Mouse (Mus musculus): ENCODE results near the gene 4930579F01Rik. TPM values are rescaled to one million over a fixed set of nuclear protein-coding genes. Genes with fewer than 3 reads are reported as not detected.
"Not testable (repeated sequence)": the region's sequence is repeated elsewhere in the genome, so short reads cannot be mapped to it uniquely, and the experiment has no call there.

4930579F01Rik gene
- polyA plus RNA-seq, 1 experiment from 2014 or later: 0.12 TPM

DNA sequence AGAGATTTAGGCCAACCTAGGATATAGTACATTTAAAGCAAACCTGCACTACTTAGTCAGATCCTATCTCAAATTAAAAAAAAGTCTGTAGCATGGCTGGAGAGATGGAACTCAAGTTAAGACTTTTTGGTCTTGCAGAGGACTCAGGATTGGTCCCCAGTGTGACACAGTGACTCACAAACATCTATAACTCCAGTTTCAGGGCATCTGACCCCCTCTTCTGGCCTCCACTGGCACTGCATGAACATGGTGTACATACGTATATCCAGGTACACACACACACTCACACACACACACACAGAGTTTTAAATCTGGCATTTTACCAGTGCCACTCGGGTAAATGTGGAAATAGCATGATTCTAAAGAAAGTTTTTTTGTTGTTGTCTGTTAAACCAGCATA lies 44.8 kb downstream of the 4930579F01Rik start:
- Histone ChIP-seq H3K27ac (ENCODE audit: low read depth, low read length) (no peak overlapping the region), H3K4me3 (ENCODE audit: low read length) (no peak overlapping the region), H3K36me3 (ENCODE audit: control insufficient read depth, insufficient read depth, low read length) (peaks cover 20% of the 10 kb centered on the region), H3K4me2 (replicated peaks; ENCODE audit: low read depth, low read length) (no peak overlapping the region), H3K9ac (ENCODE audit: low read depth, low read length) (no peak overlapping the region), H3K9me3 (ENCODE audit: control insufficient read depth, low read length) (no peaks in the 10 kb centered on the region), H3K4me1 (ENCODE audit: control insufficient read depth, insufficient read depth, low read length) (no peaks in the 10 kb centered on the region), H3K27me3 (ENCODE audit: control insufficient read depth, insufficient read depth, low read length) (no peaks in the 10 kb centered on the region)
- WGBS: 94% methylated on average over 2 of the region's 2 CpGs
- ATAC-seq (ENCODE audit: low FRiP score, low TSS enrichment): no peak

DNA sequence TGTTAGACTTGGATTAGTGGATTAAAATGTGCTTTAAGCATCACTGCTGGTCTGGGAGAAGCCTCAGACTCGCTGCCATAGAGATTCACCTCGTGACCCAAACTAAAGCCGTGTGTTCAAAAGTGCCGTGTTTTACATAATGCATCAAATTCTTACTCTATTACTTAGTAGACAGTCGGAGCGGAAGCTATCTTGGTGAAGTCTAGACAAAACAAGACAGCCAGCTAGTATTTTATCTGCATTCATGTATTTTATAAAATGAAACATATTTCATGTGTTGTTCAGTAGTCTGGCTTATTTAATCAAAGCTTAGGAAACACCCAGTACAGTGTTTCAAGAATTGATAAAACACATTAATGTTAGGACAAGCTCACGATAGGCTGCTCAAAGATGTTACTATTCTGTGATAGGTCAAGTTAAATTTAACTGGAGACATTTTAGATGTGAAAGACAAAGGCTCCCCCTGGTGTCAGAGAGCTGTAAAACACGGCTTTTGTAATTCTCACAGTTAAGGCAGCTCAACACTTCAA lies 48.9 kb downstream of the 4930579F01Rik start, which contains the start of gene Mttp:
TSS of gene Mttp (minus strand) at position 327 of the 530 bp plus-strand sequence.
- peak within 1 kb of the TSS; percentile 82 for H3K9ac ChIP-seq (ENCODE audit: low read depth, low read length)
- no peak; the same call in 1 of the 2 replicates for ATAC-seq (ENCODE audit: low FRiP score, low TSS enrichment)
- no peaks in the 10 kb centered on the region for H3K27me3 ChIP-seq (ENCODE audit: control insufficient read depth, insufficient read depth, low read length)
- peak within 1 kb of the TSS; percentile 100 for H3K27ac ChIP-seq (ENCODE audit: low read depth, low read length)
- peak within 1 kb of the TSS; percentile 62 for H3K4me2 ChIP-seq (replicated peaks; ENCODE audit: low read depth, low read length)
- peaks cover 7% of the 10 kb centered on the region; the same call in 1 of the 2 replicates for H3K36me3 ChIP-seq (ENCODE audit: control insufficient read depth, insufficient read depth, low read length)
- H3K4me1 ChIP-seq (ENCODE audit: control insufficient read depth, insufficient read depth, low read length): 0 out of 2 replicates have a peak, but pooled peaks cover 2% of the 10 kb centered on the region
- WGBS: 9% methylated on average over 8 of the region's 8 CpGs
- no peaks in the 10 kb centered on the region for H3K9me3 ChIP-seq (ENCODE audit: control insufficient read depth, low read length)
- H3K4me3 ChIP-seq (ENCODE audit: low read length): peak within 1 kb of the TSS; percentile 61

DNA sequence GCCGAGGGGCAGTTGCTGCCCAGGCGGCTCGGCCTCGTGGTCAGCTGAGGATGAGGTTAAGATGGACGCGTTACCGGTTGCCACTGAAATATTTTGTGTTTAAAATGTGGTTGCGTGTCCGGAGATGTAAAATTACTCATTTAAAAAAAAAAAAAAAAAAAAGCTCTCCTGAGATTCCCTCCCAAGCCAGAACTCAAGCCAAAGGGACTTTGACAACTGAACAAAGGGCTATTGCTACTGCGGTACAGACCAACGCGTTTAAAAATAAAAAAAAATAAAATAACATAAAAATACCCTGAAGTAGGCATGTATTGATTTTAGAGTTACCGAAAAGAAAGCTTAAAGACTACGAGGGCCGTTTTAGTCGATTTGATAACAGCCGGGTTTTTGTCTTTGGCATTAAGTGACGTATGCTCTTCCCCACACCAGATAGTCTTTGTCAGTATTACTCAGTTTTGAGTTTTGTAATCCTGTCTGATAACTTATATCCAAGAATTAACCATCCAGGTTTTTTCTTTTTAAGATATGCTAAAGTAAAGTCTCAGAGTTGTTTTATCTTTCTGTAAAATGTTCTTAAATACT lies 49.5 kb downstream of the 4930579F01Rik start:
- Histone ChIP-seq H3K27ac (ENCODE audit: low read depth, low read length) (peak overlapping the region; percentile 100), H3K27me3 (ENCODE audit: control insufficient read depth, insufficient read depth, low read length) (no peaks in the 10 kb centered on the region), H3K36me3 (ENCODE audit: control insufficient read depth, insufficient read depth, low read length) (peaks cover 3% of the 10 kb centered on the region; the same call in 1 of the 2 replicates), H3K4me3 (ENCODE audit: low read length) (peak overlapping the region; percentile 61), H3K9ac (ENCODE audit: low read depth, low read length) (peak overlapping the region; percentile 82), H3K4me2 (replicated peaks; ENCODE audit: low read depth, low read length) (peak overlapping the region; percentile 62), H3K9me3 (ENCODE audit: control insufficient read depth, low read length) (no peaks in the 10 kb centered on the region), H3K4me1 (ENCODE audit: control insufficient read depth, insufficient read depth, low read length) (0 out of 2 replicates have a peak, but pooled peaks cover 2% of the 10 kb centered on the region)
- ATAC-seq (ENCODE audit: low FRiP score, low TSS enrichment): no peak
- WGBS: under 1% methylated on average over 18 of the region's 18 CpGs

DNA sequence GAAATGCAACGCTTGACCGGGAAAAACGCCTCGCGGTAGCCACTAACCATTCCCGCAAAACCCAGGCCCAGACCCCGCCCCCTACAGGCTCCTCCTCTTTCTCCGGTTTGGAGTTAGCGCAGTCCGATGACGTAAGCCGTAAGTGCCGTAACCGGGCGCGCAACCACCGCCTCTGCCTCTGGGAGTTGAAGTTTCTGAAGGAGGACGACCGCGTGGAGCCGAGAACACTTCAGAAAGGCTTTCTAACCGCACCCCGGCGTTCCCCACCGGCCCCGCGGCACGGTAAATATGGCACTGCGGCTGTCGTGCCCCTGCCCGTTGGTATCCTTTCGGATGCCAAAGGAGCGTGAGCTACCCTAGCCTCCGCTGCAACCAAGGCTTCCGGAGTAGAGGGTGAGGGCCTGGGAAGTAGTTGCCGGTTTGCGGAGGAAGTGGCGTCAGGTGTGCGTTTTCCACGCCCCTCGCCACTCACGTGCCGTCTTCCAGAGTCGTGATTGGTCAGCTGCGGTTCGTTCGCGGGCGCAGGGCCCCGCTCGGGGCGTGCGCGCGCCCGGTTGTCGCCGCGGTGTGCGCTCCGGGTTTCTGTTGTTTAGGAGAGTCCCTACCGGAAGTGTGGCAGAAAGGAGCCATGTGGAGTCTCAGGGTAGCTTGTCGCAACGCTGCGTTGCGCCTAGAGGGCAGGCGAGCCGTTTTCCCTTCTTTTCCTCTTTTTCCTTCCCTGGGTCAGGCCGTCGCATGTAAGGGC lies 50.1 kb downstream of the 4930579F01Rik start, which contains the start of gene Trmt10a:
TSS of gene Trmt10a (plus strand) at position 134 of the 745 bp plus-strand sequence.
- WGBS: under 1% methylated on average over 70 of the region's 70 CpGs

DNA sequence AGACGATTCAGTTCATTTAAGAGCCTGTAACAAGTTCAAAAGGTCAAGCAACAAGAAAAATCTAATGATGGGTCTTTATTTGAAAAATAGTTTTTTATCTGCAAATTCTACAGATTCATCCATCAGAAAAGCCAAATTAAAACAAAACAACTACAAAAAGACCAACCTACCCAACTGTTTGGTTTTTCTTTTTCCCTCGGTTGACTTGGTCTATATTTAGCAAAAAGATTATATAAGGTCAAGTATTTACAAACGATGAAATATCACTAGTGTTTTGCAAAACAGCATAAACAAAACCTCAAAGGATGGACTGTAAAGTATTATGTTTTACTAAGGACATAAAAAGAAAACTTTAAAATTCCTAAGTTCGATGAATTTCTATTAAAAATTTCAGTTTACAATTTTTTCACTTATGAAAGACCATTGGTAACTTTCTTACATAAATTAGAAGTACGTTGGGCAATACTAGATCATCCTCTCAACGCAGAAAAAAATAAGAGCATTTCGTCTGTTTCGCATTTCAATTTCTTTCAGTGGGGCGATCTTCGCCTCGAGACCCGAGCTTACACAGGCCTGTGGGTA lies 50.8 kb downstream of the 4930579F01Rik start:
- H3K9me3 ChIP-seq (ENCODE audit: control insufficient read depth, low read length): no peaks in the 10 kb centered on the region
- H3K4me1 ChIP-seq (ENCODE audit: control insufficient read depth, insufficient read depth, low read length): 0 out of 2 replicates have a peak, but pooled peaks cover 2% of the 10 kb centered on the region
- no peaks in the 10 kb centered on the region for H3K27me3 ChIP-seq (ENCODE audit: control insufficient read depth, insufficient read depth, low read length)
- peak overlapping the region; percentile 62 for H3K4me2 ChIP-seq (replicated peaks; ENCODE audit: low read depth, low read length)
- 6% methylated on average over 12 of the region's 12 CpGs for WGBS
- H3K36me3 ChIP-seq (ENCODE audit: control insufficient read depth, insufficient read depth, low read length): no peaks in the 10 kb centered on the region
- H3K27ac ChIP-seq (ENCODE audit: low read depth, low read length): peak overlapping the region; percentile 100
- H3K9ac ChIP-seq (ENCODE audit: low read depth, low read length): peak overlapping the region; percentile 82
- no peak for ATAC-seq (ENCODE audit: low FRiP score, low TSS enrichment)
- H3K4me3 ChIP-seq (ENCODE audit: low read length): peak overlapping the region; percentile 61

More for the DNA sequence above, 50.1 kb downstream of the 4930579F01Rik start, which contains the start of gene Trmt10a:
- H3K27ac ChIP-seq (ENCODE audit: low read depth, low read length): peak within 1 kb of the TSS; percentile 100
- H3K4me1 ChIP-seq (ENCODE audit: control insufficient read depth, insufficient read depth, low read length): 0 out of 2 replicates have a peak, but pooled peaks cover 2% of the 10 kb centered on the region
- peak within 1 kb of the TSS; percentile 61 for H3K4me3 ChIP-seq (ENCODE audit: low read length)
- no peaks in the 10 kb centered on the region for H3K27me3 ChIP-seq (ENCODE audit: control insufficient read depth, insufficient read depth, low read length)
- H3K4me2 ChIP-seq (replicated peaks; ENCODE audit: low read depth, low read length): peak within 1 kb of the TSS; percentile 62
- peak within 1 kb of the TSS; percentile 82 for H3K9ac ChIP-seq (ENCODE audit: low read depth, low read length)
- H3K36me3 ChIP-seq (ENCODE audit: control insufficient read depth, insufficient read depth, low read length): no peaks in the 10 kb centered on the region
- peak; percentile 98 for ATAC-seq (ENCODE audit: low FRiP score, low TSS enrichment)
- no peaks in the 10 kb centered on the region for H3K9me3 ChIP-seq (ENCODE audit: control insufficient read depth, low read length)

DNA sequence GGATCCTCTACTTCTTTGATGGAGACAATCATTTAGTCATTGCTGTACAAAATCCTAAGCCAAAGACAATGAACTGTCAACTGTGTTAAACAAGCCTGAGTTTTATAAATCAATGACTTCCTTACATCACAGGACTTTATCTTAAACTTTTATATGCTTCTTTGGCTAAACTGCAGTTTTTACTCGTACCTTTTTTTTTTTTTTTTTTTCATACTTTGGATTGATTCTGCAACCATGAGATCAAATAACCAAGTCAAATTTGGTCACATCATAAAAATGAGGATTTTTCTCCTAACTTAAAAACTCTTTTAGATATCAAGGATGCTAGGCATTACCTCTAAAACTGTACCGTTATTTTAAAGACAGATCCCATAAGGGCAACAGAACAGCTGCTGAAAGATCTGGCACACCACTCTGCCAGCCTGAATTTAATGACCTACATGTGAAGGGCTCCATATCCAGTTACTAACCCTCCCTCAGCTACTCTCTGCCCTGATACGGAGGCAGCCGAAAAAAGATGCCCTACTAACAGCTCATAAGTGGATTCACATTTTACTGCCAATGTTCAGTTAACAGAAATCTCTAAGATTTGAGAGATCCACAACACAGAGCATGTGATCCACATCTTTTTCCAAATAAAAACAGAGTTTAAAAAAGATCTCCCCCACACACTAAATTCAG lies 51.4 kb downstream of the 4930579F01Rik start:
- H3K27ac ChIP-seq (ENCODE audit: low read depth, low read length): 0 out of 2 replicates have a peak overlapping the region, but pooled peaks have one; percentile 37
- H3K9ac ChIP-seq (ENCODE audit: low read depth, low read length): peak overlapping the region; percentile 82; the same call in 1 of the 2 replicates
- no peaks in the 10 kb centered on the region for H3K27me3 ChIP-seq (ENCODE audit: control insufficient read depth, insufficient read depth, low read length)
- H3K36me3 ChIP-seq (ENCODE audit: control insufficient read depth, insufficient read depth, low read length): no peaks in the 10 kb centered on the region
- ATAC-seq (ENCODE audit: low FRiP score, low TSS enrichment): no peak
- peak overlapping the region; percentile 61; the same call in 1 of the 2 replicates for H3K4me3 ChIP-seq (ENCODE audit: low read length)
- 0 out of 2 replicates have a peak, but pooled peaks cover 2% of the 10 kb centered on the region for H3K4me1 ChIP-seq (ENCODE audit: control insufficient read depth, insufficient read depth, low read length)
- 25% methylated on average over 4 of the region's 4 CpGs for WGBS
- H3K4me2 ChIP-seq (replicated peaks; ENCODE audit: low read depth, low read length): peak overlapping the region; percentile 62
- H3K9me3 ChIP-seq (ENCODE audit: control insufficient read depth, low read length): no peaks in the 10 kb centered on the region

DNA sequence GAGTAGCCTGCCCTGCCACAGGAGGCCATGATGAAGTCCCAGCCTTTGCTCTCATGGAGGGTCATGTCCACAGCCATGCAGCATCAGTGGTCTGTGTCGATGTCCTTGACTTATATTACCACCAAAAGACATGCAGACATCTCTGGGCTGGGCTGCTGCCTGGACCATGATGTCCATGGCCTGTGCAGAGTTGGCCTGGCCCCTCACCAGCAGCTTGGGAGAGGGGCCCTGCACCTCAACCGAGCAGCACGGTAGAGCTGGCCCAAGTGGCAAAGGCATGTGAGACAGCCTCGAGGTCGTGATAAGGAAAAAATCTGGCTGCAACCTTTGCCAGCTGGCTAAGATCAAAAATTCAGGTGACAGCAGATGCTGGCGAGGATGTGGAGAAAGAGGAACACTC lies 54.0 kb downstream of the 4930579F01Rik start:
- Histone ChIP-seq H3K27me3 (ENCODE audit: control insufficient read depth, insufficient read depth, low read length) (no peaks in the 10 kb centered on the region), H3K4me1 (ENCODE audit: control insufficient read depth, insufficient read depth, low read length) (0 out of 2 replicates have a peak, but pooled peaks cover 2% of the 10 kb centered on the region), H3K4me2 (replicated peaks; ENCODE audit: low read depth, low read length) (no peak overlapping the region), H3K9me3 (ENCODE audit: control insufficient read depth, low read length) (no peaks in the 10 kb centered on the region), H3K36me3 (ENCODE audit: control insufficient read depth, insufficient read depth, low read length) (no peaks in the 10 kb centered on the region), H3K9ac (ENCODE audit: low read depth, low read length) (no peak overlapping the region), H3K27ac (ENCODE audit: low read depth, low read length) (no peak overlapping the region), H3K4me3 (ENCODE audit: low read length) (no peak overlapping the region)
- ATAC-seq (ENCODE audit: low FRiP score, low TSS enrichment): no peak
- 92% methylated on average over 6 of the region's 6 CpGs for WGBS

DNA sequence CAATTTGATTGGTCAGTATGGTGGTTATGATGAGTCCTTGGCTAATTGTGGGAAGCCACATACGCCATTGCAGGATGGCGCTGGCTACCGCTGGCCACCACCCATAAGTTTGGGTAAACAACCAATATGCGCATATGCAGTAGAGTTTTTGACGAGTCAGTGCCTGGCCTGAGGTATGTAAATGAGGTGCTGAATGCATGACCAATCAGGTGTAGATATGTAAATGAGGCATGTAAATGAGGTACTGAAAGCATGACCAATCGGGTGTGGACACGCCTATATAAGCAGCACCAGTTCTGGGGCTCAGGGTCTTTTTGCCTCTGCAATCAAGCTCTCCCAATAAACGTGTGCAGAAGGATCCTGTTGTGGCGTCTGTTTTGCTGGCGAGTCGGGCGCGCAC lies 55.5 kb downstream of the 4930579F01Rik start:
- not testable (repeated sequence) for H3K9me3 ChIP-seq (ENCODE audit: control insufficient read depth, low read length); H3K4me1 ChIP-seq (ENCODE audit: control insufficient read depth, insufficient read depth, low read length); ATAC-seq (ENCODE audit: low FRiP score, low TSS enrichment); H3K4me2 ChIP-seq (replicated peaks; ENCODE audit: low read depth, low read length); H3K9ac ChIP-seq (ENCODE audit: low read depth, low read length); H3K4me3 ChIP-seq (ENCODE audit: low read length); H3K27ac ChIP-seq (ENCODE audit: low read depth, low read length); H3K27me3 ChIP-seq (ENCODE audit: control insufficient read depth, insufficient read depth, low read length); H3K36me3 ChIP-seq (ENCODE audit: control insufficient read depth, insufficient read depth, low read length)
- 97% methylated on average over 13 of the region's 13 CpGs for WGBS

Data from kidney, embryonic 14.5 days (tissue).